Mouse (Mus musculus) hindbrain, embryonic 14.5 days (tissue): Measurements from ENCODE around the gene Rspry1. TPM values are rescaled to one million over a fixed set of nuclear protein-coding genes. Genes with fewer than 3 reads are reported as not detected.

ENCODE experiments used
- ATAC-seq: fragments of 200-750 bp; cut with Nextera tagmentation; 2 replicates; pipeline ENCODE4 v1.8.0; 2017; ENCODE audit warnings: moderate number of reproducible peaks, mild to moderate bottlenecking, moderate TSS enrichment, moderate library complexity; ENCODE audit not compliant: low FRiP score
- DNase-seq: peaks from one replicate; pipeline ENCODE4 v3.0.0-alpha.2; 2015; ENCODE audit warnings: low spot score
- H3K27ac ChIP-seq: fragments of 300-500 bp; sonication (generic); 2 replicates; pipeline ENCODE4 v1.5.1; 2014; ENCODE audit warnings: mild to moderate bottlenecking, moderate library complexity
- H3K27me3 ChIP-seq: fragments of 300-500 bp; sonication (generic); 2 replicates; pipeline ENCODE4 v1.6.1; 2014; ENCODE audit warnings: mild to moderate bottlenecking, low read length, mixed read lengths; ENCODE audit not compliant: control insufficient read depth, insufficient read depth
- H3K36me3 ChIP-seq: fragments of 300-500 bp; sonication (generic); replicated peaks from 2 replicates; pipeline ENCODE4 v1.6.1; 2014; ENCODE audit not compliant: control insufficient read depth, insufficient read depth
- H3K4me1 ChIP-seq: fragments of 300-500 bp; sonication (generic); replicated peaks from 2 replicates; pipeline ENCODE4 v1.6.1; 2014; ENCODE audit warnings: antibody characterized with exemption, low read length, mixed read lengths; ENCODE audit not compliant: control insufficient read depth, insufficient read depth
- H3K4me2 ChIP-seq: fragments of 300-500 bp; sonication (generic); replicated peaks from 2 replicates; pipeline ENCODE4 v1.6.1; 2014; ENCODE audit warnings: mild to moderate bottlenecking, moderate library complexity
- H3K4me3 ChIP-seq: fragments of 300-500 bp; sonication (generic); replicated peaks from 2 replicates; pipeline ENCODE4 v1.5.1; 2014; ENCODE audit warnings: mild to moderate bottlenecking, low read length
- H3K9ac ChIP-seq: fragments of 300-500 bp; sonication (generic); 2 replicates; pipeline ENCODE4 v1.6.1; 2014
- H3K9me3 ChIP-seq: fragments of 300-500 bp; sonication (generic); 2 replicates; pipeline ENCODE4 v1.6.1; 2016; ENCODE audit warnings: low read length; ENCODE audit not compliant: control insufficient read depth
- WGBS: fragments of 180-500 bp; shearing (Covaris S2); extraction: QIAGEN DNeasy Blood & Tissue Kit; methylation state at CpG from one replicate; pipeline ENCODE4 v1.1.7; 2014; 5-methylcytosine and 5-hydroxymethylcytosine counted together
- polyA plus RNA-seq: library from polyadenylated mRNA; unstranded; fragments of >200 nt; fragmentation: Nextera tagmentation; extraction: Ambion mirVana; gene quantifications from 2 replicates; pipeline ENCODE4 v1.2.1, GENCODE M21; 2014

The Rspry1 gene
- 44.8 and 46.5 TPM in 2 replicates for polyA plus RNA-seq

GRCm38 (mm10) chr8:94601607-94602385, at the start of gene Rspry1, which contains the start of gene Fam192a:
Rspry1 (plus strand) TSS chr8:94601937.
Fam192a (minus strand) TSS chr8:94601997.
- WGBS = under 1% methylated on average over 53 of the region's 55 CpGs
- peak within 1 kb of the TSS; percentile 97 for H3K4me2 ChIP-seq
- peak within 1 kb of the TSS; percentile 90 for H3K4me3 ChIP-seq
- no peaks in the 10 kb centered on the region for H3K27me3 ChIP-seq
- no peaks in the 10 kb centered on the region for H3K9me3 ChIP-seq
- no peaks in the 10 kb centered on the region for H3K36me3 ChIP-seq
- H3K4me1 ChIP-seq = peaks cover 30% of the 10 kb centered on the region
- peak within 1 kb of the TSS; percentile 92 for H3K9ac ChIP-seq
- peak within 1 kb of the TSS; percentile 87 for H3K27ac ChIP-seq
- ATAC-seq = peak; percentile 99
- peak; percentile 100 for DNase-seq

GRCm38 (mm10) chr8:94552696-94553095, 49.0 kb upstream of the Rspry1 start:
- Histone ChIP-seq H3K27ac (0 out of 2 replicates have a peak overlapping the region, but pooled peaks have one; percentile 40), H3K9me3 (no peaks in the 10 kb centered on the region), H3K9ac (no peak overlapping the region), H3K27me3 (no peaks in the 10 kb centered on the region), H3K4me2 (no peak overlapping the region), H3K4me3 (no peak overlapping the region), H3K4me1 (peaks cover 18% of the 10 kb centered on the region), H3K36me3 (no peaks in the 10 kb centered on the region)
- ATAC-seq (no peak), DNase-seq (no peak)
- 80% methylated on average over 2 of the region's 2 CpGs for WGBS

- Histone ChIP-seq H3K9ac (no peak overlapping the region), H3K27me3 (no peaks in the 10 kb centered on the region), H3K9me3 (no peaks in the 10 kb centered on the region), H3K4me3 (no peak overlapping the region), H3K4me1 (peaks cover 3% of the 10 kb centered on the region; the same call in 1 of the 2 replicates), H3K27ac (no peak overlapping the region), H3K36me3 (no peaks in the 10 kb centered on the region), H3K4me2 (no peak overlapping the region)
- WGBS = 80% methylated on average over 3 of the region's 3 CpGs
- ATAC-seq (no peak), DNase-seq (no peak)
These were observed 44.5 kb upstream of the Rspry1 start for GRCm38 (mm10) chr8:94557281-94557680.

GRCm38 (mm10) chr8:94561256-94561655, 40.5 kb upstream of the Rspry1 start:
- no peaks in the 10 kb centered on the region for H3K27me3 ChIP-seq
- peak; percentile 78 for ATAC-seq
- peaks cover 10% of the 10 kb centered on the region for H3K4me1 ChIP-seq
- peak; percentile 63 for DNase-seq
- H3K27ac ChIP-seq = no peak overlapping the region
- H3K9ac ChIP-seq = no peak overlapping the region
- H3K36me3 ChIP-seq = no peaks in the 10 kb centered on the region
- H3K4me2 ChIP-seq = no peak overlapping the region
- H3K9me3 ChIP-seq = no peaks in the 10 kb centered on the region
- 20% methylated on average over 5 of the region's 5 CpGs for WGBS
- no peak overlapping the region for H3K4me3 ChIP-seq

DNA sequence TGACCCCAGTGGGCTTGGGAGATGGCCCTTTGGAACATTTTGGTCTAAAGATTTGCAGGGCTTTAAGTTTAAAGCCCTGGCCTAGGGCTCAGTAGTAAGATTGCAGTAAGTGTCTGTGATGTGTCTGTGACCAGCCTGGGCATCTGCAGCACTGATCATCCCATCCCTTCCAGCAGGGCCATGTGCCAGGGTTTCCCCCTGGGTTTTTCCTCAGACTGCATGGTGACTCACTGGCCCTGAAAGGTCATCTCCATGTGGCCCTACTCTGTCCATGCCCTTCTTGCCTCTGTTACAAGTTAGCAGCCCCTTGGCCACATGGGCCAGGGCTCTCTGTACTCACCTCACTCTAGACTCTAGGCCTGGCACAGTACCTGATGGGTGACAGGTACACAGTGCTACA, 37.3 kb upstream of the Rspry1 start:
- Histone ChIP-seq H3K27me3 (no peaks in the 10 kb centered on the region), H3K4me2 (no peak overlapping the region), H3K36me3 (no peaks in the 10 kb centered on the region), H3K4me1 (peaks cover 25% of the 10 kb centered on the region), H3K27ac (no peak overlapping the region), H3K9me3 (no peaks in the 10 kb centered on the region), H3K9ac (no peak overlapping the region), H3K4me3 (no peak overlapping the region)
- ATAC-seq (no peak), DNase-seq (no peak)

DNA sequence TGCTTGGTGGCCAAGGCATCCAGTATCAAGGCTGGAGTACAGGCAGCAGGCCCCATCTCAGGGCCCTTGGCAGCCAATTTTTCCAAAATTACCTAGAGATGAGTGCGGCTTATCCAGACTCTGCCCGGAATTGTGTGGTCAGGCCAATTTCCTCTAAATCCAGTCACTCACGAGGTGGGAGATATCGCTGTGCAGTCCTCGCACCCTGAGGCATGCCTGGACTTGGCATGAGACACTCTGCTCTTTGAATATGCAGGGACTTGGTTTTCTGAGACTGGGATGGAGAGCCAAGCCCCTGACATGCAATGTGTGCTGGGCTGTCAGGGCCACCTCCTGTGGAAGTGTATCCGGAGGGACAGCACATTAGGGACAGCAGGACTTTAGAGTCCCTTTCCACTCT, 35.7 kb upstream of the Rspry1 start:
- no peak overlapping the region for H3K4me2 ChIP-seq
- DNase-seq (no peak), ATAC-seq (no peak)
- 67% methylated on average over 6 of the region's 6 CpGs for WGBS
- H3K4me3 ChIP-seq = no peak overlapping the region
- no peaks in the 10 kb centered on the region for H3K27me3 ChIP-seq
- H3K9ac ChIP-seq = no peak overlapping the region
- H3K27ac ChIP-seq = peak overlapping the region; percentile 79
- peaks cover 25% of the 10 kb centered on the region for H3K4me1 ChIP-seq
- no peaks in the 10 kb centered on the region for H3K36me3 ChIP-seq
- no peaks in the 10 kb centered on the region for H3K9me3 ChIP-seq

GRCm38 (mm10) chr8:94566446-94567158, 35.1 kb upstream of the Rspry1 start:
- DNase-seq = peak; percentile 33
- H3K27me3 ChIP-seq = no peaks in the 10 kb centered on the region
- H3K4me2 ChIP-seq = peak overlapping the region; percentile 35
- H3K9ac ChIP-seq = no peak overlapping the region
- H3K4me3 ChIP-seq = no peak overlapping the region
- 39% methylated on average over 15 of the region's 15 CpGs for WGBS
- peaks cover 23% of the 10 kb centered on the region for H3K4me1 ChIP-seq
- peak overlapping the region; percentile 79 for H3K27ac ChIP-seq
- H3K36me3 ChIP-seq = no peaks in the 10 kb centered on the region
- peak; percentile 46 for ATAC-seq
- H3K9me3 ChIP-seq = no peaks in the 10 kb centered on the region

DNA sequence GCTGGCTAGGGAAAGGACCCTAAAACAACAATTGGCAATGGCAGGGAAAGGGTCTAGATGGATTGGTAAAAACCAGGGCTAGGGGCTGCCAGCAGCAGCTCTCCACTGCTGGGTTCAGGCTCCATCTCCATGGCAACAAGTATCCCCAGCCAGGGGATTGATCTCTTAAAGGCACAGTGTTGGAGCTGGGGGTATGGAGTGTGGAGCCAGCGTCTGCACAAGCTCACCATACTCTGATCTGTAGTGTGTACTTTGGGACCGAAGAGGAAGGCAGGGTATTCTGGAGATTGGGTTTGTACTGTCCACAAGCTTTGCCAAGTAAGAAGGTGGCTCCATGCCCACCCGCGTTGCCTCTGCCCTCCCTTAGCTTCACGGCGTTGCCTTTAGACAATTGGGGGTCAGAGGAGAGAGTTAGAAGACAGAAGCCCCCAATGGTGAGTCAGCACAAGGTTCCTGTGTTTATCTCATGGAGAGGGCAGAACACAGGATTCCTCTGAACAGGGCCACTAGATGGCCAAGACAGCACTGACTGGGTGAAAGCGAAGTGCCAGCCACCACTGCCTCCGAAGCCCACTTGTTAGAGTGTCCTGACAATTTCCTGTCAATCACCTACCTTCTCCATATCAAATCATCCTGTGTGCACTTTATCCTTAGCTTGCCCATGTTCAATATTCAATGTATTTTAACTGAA, 34.4 kb upstream of the Rspry1 start:
- peak; percentile 79 for DNase-seq
- Histone ChIP-seq H3K27ac (peak overlapping the region; percentile 79), H3K36me3 (0 out of 2 replicates have a peak, but pooled peaks cover 3% of the 10 kb centered on the region), H3K9me3 (no peaks in the 10 kb centered on the region), H3K27me3 (no peaks in the 10 kb centered on the region), H3K4me1 (peaks cover 23% of the 10 kb centered on the region), H3K9ac (no peak overlapping the region), H3K4me3 (no peak overlapping the region), H3K4me2 (peak overlapping the region; percentile 35)
- WGBS = 37% methylated on average over 8 of the region's 8 CpGs
- peak; percentile 93 for ATAC-seq

DNA sequence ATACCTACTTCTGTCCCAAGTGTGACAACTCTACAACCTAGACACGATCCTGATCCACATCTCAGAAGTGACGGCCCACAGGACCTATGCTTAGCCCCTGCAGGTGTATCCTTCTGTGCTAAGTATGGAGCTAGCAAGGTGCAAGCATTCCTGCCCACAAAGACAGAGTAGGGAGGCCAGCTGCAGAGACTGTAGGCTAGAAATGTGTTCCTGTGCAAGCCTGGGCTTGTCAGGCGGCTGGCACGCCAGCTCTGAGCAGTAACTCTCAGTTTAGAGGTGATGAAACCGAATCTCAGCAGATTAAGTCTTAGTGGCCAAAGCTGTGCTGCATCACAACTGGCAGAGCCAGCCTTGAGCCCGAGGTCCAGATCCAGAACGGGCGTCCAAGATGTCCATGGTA, 33.6 kb upstream of the Rspry1 start:
- no peaks in the 10 kb centered on the region for H3K9me3 ChIP-seq
- whole genome bisulfite sequencing = 92% methylated on average over 8 of the region's 8 CpGs
- no peak overlapping the region for H3K4me3 ChIP-seq
- no peak for ATAC-seq
- H3K27me3 ChIP-seq = no peaks in the 10 kb centered on the region
- peaks cover 11% of the 10 kb centered on the region; the same call in 1 of the 2 replicates for H3K36me3 ChIP-seq
- no peak for DNase-seq
- no peak overlapping the region for H3K4me2 ChIP-seq
- peaks cover 23% of the 10 kb centered on the region for H3K4me1 ChIP-seq
- H3K27ac ChIP-seq = 0 out of 2 replicates have a peak overlapping the region, but pooled peaks have one; percentile 79
- no peak overlapping the region for H3K9ac ChIP-seq
